In genomic region chr13:54322396-54323306, GRCm38 (mm10) we compare ENCODE assay signal across 7 mouse cellular contexts. TPM values are rescaled to one million over a fixed set of nuclear protein-coding genes. Genes with fewer than 3 reads are reported as not detected.
DNase-seq lines count a peak whose midpoint lies in the region; ATAC-seq and TF ChIP-seq lines count a peak whose summit lies in the region.

No protein-coding gene starts in this region.

- WGBS in kidney, postnatal 0 days, result 43% methylated on average over 19 of the region's 19 CpGs
- 15% methylated on average over 19 of the region's 19 CpGs for WGBS in midbrain, embryonic 12.5 days
- 43% methylated on average over 19 of the region's 19 CpGs for WGBS in stomach, postnatal 0 days

- TF ChIP-seq EP300 in stomach, postnatal 0 days (optimal IDR thresholded peaks at IDR 0.05), result no peak

- H3K4me1 ChIP-seq in kidney, postnatal 0 days (replicated peaks; ENCODE audit: insufficient read depth, low read length), result no peaks in the 10 kb centered on the region
- peaks cover 58% of the 10 kb centered on the region for H3K4me1 ChIP-seq in midbrain, embryonic 12.5 days
- no peaks in the 10 kb centered on the region for H3K4me1 ChIP-seq in stomach, postnatal 0 days (replicated peaks; ENCODE audit: control insufficient read depth, insufficient read depth)

- peak; percentile 38 for DNase-seq in ovary, postnatal 14 days (ENCODE audit: low spot score)
- DNase-seq in ovary, adult 18-20 months (ENCODE audit: low spot score), result no peak
- peak; percentile 88 for DNase-seq in brain, embryonic 14.5 days (ENCODE audit: low read depth)
- peak; percentile 63 for DNase-seq in kidney, postnatal 0 days (ENCODE audit: low spot score)
- peak; percentile 77 for DNase-seq in stomach, postnatal 0 days (ENCODE audit: low spot score)

- no peak overlapping the region for H3K4me2 ChIP-seq in kidney, postnatal 0 days (ENCODE audit: low read length)
- no peak overlapping the region for H3K4me2 ChIP-seq in midbrain, embryonic 12.5 days (replicated peaks)
- no peak overlapping the region for H3K4me2 ChIP-seq in stomach, postnatal 0 days (replicated peaks; ENCODE audit: low read depth)

- H3K36me3 ChIP-seq in kidney, postnatal 0 days (ENCODE audit: insufficient read depth, low read length), result no peaks in the 10 kb centered on the region
- H3K36me3 ChIP-seq in midbrain, embryonic 12.5 days, result no peaks in the 10 kb centered on the region
- no peaks in the 10 kb centered on the region for H3K36me3 ChIP-seq in stomach, postnatal 0 days (ENCODE audit: control insufficient read depth, insufficient read depth, low read length)

- no peaks in the 10 kb centered on the region for H3K9me3 ChIP-seq in kidney, postnatal 0 days (replicated peaks; ENCODE audit: low read length)
- no peaks in the 10 kb centered on the region for H3K9me3 ChIP-seq in midbrain, embryonic 12.5 days
- H3K9me3 ChIP-seq in stomach, postnatal 0 days (ENCODE audit: control insufficient read depth, low read length), result no peaks in the 10 kb centered on the region

- 0 out of 2 replicates have a peak, but pooled peaks have one; percentile 66 for ATAC-seq in erythroblast, adult 5-6 weeks (replicated peaks; ENCODE audit: low FRiP score, poor library complexity, severe bottlenecking)
- no peak for ATAC-seq in kidney, postnatal 0 days (replicated peaks; ENCODE audit: low FRiP score, low read depth)
- peak; percentile 34 for ATAC-seq in midbrain, embryonic 12.5 days (ENCODE audit: low FRiP score, low read depth)
- no peak for ATAC-seq in stomach, postnatal 0 days (ENCODE audit: low FRiP score, low TSS enrichment)

- no peak overlapping the region for H3K9ac ChIP-seq in kidney, postnatal 0 days (ENCODE audit: low read depth, low read length)
- H3K9ac ChIP-seq in midbrain, embryonic 12.5 days (replicated peaks), result no peak overlapping the region
- no peak overlapping the region for H3K9ac ChIP-seq in stomach, postnatal 0 days (ENCODE audit: low read length)

- TF ChIP-seq CTCF in brain, embryonic 14.5 days (IDR thresholded peaks at IDR 0.05; ENCODE audit: borderline replicate concordance, extremely low read depth, insufficient read depth, insufficient read length), result peak; percentile 79
- peak; percentile 72 for TF ChIP-seq CTCF in kidney, postnatal 0 days (IDR thresholded peaks at IDR 0.05; ENCODE audit: low read depth)
- TF ChIP-seq CTCF in stomach, postnatal 0 days (IDR thresholded peaks at IDR 0.05; ENCODE audit: low read depth), result peak; percentile 78

- TF ChIP-seq POLR2A in brain, embryonic 14.5 days (IDR thresholded peaks at IDR 0.05; ENCODE audit: borderline replicate concordance, extremely low read depth, insufficient read depth, insufficient read length, poor library complexity, severe bottlenecking), result no peak

- H3K27ac ChIP-seq in kidney, postnatal 0 days, result no peak overlapping the region
- H3K27ac ChIP-seq in midbrain, embryonic 12.5 days (replicated peaks), result peak overlapping the region; percentile 74
- H3K27ac ChIP-seq in stomach, postnatal 0 days (replicated peaks), result no peak overlapping the region

- no peaks in the 10 kb centered on the region for H3K27me3 ChIP-seq in kidney, postnatal 0 days (ENCODE audit: insufficient read depth, low read length)
- no peaks in the 10 kb centered on the region for H3K27me3 ChIP-seq in midbrain, embryonic 12.5 days
- no peaks in the 10 kb centered on the region for H3K27me3 ChIP-seq in stomach, postnatal 0 days (ENCODE audit: control insufficient read depth, insufficient read depth, low read length)

- H3K4me3 ChIP-seq in kidney, postnatal 0 days (replicated peaks; ENCODE audit: low read depth, low read length), result no peak overlapping the region
- H3K4me3 ChIP-seq in midbrain, embryonic 12.5 days, result no peak overlapping the region
- H3K4me3 ChIP-seq in stomach, postnatal 0 days (ENCODE audit: low read depth, low read length), result no peak overlapping the region

RNA-seq across cellular contexts. Expression of gene Cplx2, which starts 48.5 kb away (rescaled TPM):
- 43.3 and 69.2 TPM in 2 replicates for polyA plus RNA-seq in brain, embryonic 14.5 days (2012; rRNA removed)
- not detected in 2 replicates for total RNA-seq in erythroblast, adult 5-6 weeks (2015; ENCODE audit: low replicate concordance)
- 0.34 TPM in 1 of 2 replicates, not detected in the other for total RNA-seq in erythroblast, adult 5-6 weeks (2017; ENCODE audit: low replicate concordance)
- 4.0 and 4.5 TPM in 2 replicates for polyA plus RNA-seq in kidney, postnatal 0 days (2015; fragmentation: Nextera tagmentation; extraction: Ambion mirVana)
- polyA plus RNA-seq in midbrain, embryonic 12.5 days (2016; fragmentation: Nextera tagmentation; extraction: Ambion mirVana), result 22.0 and 22.6 TPM in 2 replicates
- 1.8 and 1.9 TPM in 2 replicates for polyA plus RNA-seq in stomach, postnatal 0 days (2015; fragmentation: Nextera tagmentation; extraction: Ambion mirVana)

Comparison
In these comparisons a context has a peak if more than half of its experiments do, and no peak if none do; other contexts are left out.
1. ATAC-seq: peak in erythroblast, adult 5-6 weeks (single experiment) and midbrain, embryonic 12.5 days (single experiment); none in kidney, postnatal 0 days (single experiment) and stomach, postnatal 0 days (single experiment).
2. Peak in every context shown above with its lines, with median percentiles within 50 percentile points of each other: CTCF ChIP-seq.